Mouse (Mus musculus) E14TG2a.4 (cell line): ENCODE measurements around the gene Fars2.

Source experiments
- CTCF ChIP-seq: conservative IDR thresholded peaks from 2 replicates; pipeline ENCODE4 v1.5.1; 2014; ENCODE audit warnings: low read length
- POU5F1 ChIP-seq: IDR thresholded peaks from 2 replicates; pipeline ENCODE4 v1.6.1; 2014; ENCODE audit warnings: low read length, borderline replicate concordance

DNA sequence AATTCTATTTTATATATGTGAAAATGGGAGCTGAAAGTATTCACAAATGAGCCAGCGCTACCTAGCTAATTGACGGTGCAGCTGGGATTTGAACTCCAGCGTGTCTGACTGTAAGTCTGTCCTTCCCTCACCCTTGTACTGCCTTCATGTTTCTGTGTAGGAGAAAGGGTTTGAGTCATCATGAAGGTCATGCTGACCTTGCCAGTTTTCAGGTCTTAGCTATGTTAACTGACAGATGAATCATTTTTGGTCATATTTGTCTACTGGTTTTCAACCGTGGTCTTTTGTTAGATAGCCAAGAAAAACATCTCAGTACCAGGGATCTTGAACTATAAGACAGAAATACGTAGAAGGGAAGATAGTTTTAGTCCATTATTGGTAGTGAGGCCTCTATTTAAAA is 14.2 kb downstream of the Fars2 start:
- TF ChIP-seq CTCF (no peak), POU5F1 (no peak)
